Mouse (Mus musculus) forebrain, embryonic 15.5 days (tissue): ENCODE measurements around the gene Dnajb3. TPM values are rescaled to one million over a fixed set of nuclear protein-coding genes. Genes with fewer than 3 reads are reported as not detected.

Experiments used
- polyA plus RNA-seq: library from polyadenylated mRNA; unstranded; fragments of >200 nt; fragmentation: Nextera tagmentation; extraction: Ambion mirVana; gene quantifications from 2 replicates; pipeline ENCODE4 v1.2.1, GENCODE M21; 2015

Dnajb3 gene
- polyA plus RNA-seq, 1 experiment from 2014 or later = 13.7 TPM

Other genes starting within 250 kb of the Dnajb3 start
- 26.7 and 27.2 TPM in 2 replicates for gene Usp40, start 197.2 kb downstream of the Dnajb3 start, polyA plus RNA-seq
- not detected in 2 replicates for gene Ugt1a10, start 150.4 kb downstream of the Dnajb3 start, polyA plus RNA-seq
- gene Ugt1a9, start 135.0 kb downstream of the Dnajb3 start, polyA plus RNA-seq = 0.15 TPM in 1 of 2 replicates, not detected in the other
- gene Ugt1a8, start 118.0 kb downstream of the Dnajb3 start, polyA plus RNA-seq = not detected in 2 replicates
- 0.60 and 1.1 TPM in 2 replicates for gene Ugt1a7c, start 110.7 kb downstream of the Dnajb3 start, polyA plus RNA-seq
- gene Ugt1a6b, start 102.5 kb downstream of the Dnajb3 start, polyA plus RNA-seq = 2.1 and 2.3 TPM in 2 replicates
- gene Ugt1a6a, start 71.0 kb downstream of the Dnajb3 start, polyA plus RNA-seq = 2.3 and 4.4 TPM in 2 replicates
- gene Ugt1a5, start 39.8 kb downstream of the Dnajb3 start, polyA plus RNA-seq = not detected in 2 replicates
- gene Ugt1a2, start 5.2 kb downstream of the Dnajb3 start, polyA plus RNA-seq = not detected in 2 replicates
- not detected in 2 replicates for gene Ugt1a1, start 6.2 kb upstream of the Dnajb3 start, polyA plus RNA-seq
- 0.73 and 0.88 TPM in 2 replicates for gene Mroh2a, start 21.2 kb upstream of the Dnajb3 start, polyA plus RNA-seq
- 115 and 118 TPM in 2 replicates for gene Hjurp, start 71.9 kb upstream of the Dnajb3 start, polyA plus RNA-seq
- gene Trpm8, start 71.9 kb upstream of the Dnajb3 start, polyA plus RNA-seq = 0.06 and 0.11 TPM in 2 replicates
- 0.41 TPM in 1 of 2 replicates, not detected in the other for gene Spp2, start 201.2 kb upstream of the Dnajb3 start, polyA plus RNA-seq